Mouse (Mus musculus) stomach, postnatal 0 days (tissue): Measurements from ENCODE around the gene Fam168b.

Experiments
- CTCF ChIP-seq: IDR thresholded peaks from 2 replicates; pipeline ENCODE4 v1.5.1; 2016; ENCODE audit warnings: antibody characterized with exemption, low read depth, mild to moderate bottlenecking, moderate library complexity
- EP300 ChIP-seq: optimal IDR thresholded peaks from 2 replicates; pipeline ENCODE3; 2016; ENCODE audit warnings: antibody characterized with exemption

- no peak for TF ChIP-seq CTCF
- TF ChIP-seq EP300: no peak
Observed at GRCm38 (mm10) chr1:34815843-34816242, 27.0 kb downstream of the Fam168b start.
